Mouse (Mus musculus): Measurements from ENCODE around the gene Glrb.

Gene Glrb

DNA sequence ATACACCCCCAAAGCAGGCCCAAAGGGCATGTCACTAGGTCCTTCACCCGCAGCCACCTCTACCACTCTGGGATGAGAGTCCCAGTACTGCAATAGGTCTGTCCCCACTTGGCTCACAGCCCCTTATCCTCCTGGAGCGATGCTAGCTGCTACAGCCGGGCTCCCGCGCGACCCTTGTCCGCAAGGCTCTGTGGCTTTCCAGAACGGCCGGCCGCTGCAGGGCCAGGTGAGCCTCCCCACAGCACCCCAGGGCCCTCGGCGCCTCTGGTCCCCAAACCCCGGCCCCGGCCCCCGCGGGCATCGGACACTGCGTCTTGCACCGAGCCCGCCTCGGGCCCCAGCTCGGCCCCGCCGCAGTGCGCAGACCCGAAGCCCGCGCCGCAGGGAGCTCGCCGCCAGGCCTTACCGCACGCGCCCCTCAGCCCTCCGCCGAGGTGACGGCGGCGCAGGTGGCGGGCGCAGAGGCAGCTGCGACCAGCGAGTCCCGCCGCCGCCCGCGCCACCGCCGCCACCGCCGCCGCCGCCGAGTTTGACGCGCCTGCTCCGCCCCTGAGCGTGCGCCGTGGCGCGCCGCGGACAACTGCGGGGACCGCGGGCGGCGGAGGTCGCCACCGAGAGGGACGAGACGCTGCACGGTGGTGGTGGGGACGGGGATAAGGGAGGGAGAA lies at the start of gene Glrb:
Gene Glrb, minus strand, starts transcription at position 550 of the 668 bp plus-strand sequence.
- peak; percentile 65 for DNase-seq (ENCODE audit: low spot score)

DNA sequence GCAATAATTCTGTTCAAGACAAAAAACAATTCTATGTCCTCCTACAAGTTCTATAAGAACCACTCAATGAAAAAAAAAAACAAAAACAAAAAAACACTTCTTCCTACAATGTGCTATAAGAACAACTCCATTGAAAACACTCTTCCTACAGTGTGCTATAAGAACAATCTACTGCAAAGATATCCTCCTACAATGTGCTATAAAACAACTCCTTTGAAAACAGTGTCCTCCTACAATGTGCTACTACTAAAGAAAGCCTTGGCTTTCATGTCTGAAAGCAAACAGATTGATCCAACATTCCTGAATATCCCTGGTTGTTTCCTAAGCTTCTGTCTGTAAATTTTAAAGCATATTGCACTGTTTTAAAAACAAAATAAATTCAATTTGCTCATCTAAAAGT lies 46.5 kb upstream of the Glrb start:
- DNase-seq (ENCODE audit: low spot score), result no peak

DNA sequence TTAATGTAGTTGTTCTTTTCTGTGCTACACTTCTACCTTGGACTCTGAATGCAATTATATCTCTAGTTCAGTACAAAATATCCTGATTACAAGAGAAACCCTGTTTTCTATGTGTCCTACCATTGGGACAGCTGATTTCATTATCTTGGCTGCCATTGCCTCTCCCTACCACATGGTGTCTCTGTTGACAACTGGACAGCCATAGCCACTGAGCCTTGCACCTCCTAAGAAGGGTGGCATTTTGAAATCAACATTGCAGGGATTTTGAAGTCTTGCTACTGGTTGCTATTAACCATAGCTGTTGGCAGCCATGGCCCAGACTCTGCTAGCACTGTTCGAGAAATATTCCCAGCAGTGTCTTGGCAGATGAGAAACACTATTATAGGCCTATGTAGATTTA lies 45.1 kb upstream of the Glrb start:
- DNase-seq (ENCODE audit: low spot score), result peak; percentile 85

DNA sequence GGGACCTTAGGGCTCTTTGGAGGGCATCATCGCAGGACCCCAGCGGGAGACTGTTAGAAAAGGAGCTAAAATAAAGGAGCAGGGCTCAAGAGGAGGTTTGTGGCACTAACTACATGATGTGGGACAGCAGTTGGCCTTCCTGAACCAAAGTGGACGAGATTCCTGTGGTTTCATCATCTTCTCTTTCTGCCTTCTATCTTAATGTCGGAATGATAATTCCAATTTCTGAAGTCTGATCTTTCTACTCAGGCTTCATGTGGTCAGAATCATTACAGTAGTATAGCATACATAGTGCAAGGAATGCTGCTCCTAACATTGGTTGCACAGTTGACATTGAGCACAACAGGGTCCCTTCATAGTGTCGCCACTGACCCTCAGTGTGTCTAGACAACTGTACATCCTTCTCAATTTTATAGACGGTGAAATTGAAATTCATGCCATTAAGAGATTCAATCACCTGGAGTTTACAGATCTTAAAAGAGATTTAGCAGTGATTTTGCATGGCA lies 372 bp upstream of the Glrb start:
- DNase-seq (ENCODE audit: low spot score), result peak; percentile 7

DNA sequence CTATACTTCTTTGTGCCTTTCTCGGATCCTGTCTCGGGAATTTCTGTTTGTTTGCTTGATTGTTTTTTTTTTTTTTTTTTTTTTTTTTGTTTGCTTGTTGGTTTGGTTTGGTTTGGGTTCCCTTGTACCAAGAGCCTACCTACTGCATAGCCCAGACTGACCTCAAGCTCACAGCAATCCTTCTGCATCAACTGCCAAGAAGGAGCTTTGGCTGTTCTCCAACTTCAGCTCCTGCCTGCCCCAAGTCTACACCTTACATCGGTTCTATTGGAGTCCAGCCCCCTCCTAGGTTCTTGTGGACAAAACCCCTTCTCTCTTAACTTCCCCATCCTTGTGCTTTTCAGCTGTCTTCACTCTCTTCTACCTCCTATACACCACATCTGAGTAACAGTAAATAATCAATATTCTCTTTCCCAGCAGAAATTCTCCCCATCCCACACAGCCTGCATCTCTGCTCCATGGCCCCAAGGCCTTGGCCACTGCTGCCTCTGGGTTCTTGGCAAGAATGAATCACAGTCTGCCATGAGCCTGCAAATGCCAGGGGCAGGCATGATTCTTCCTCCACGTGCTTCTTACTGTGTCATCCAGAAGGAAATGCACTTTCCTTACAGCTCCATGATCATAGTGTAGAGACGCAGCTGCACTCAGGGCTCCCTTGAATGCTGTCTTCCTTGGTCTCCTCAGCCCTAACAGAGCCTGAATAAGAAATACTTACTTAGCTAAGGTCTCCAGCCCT lies 18.5 kb downstream of the Glrb start:
- DNase-seq (ENCODE audit: low spot score), result no peak

GRCm38 (mm10) chr3:80894328-80894727 lies 19.1 kb downstream of the Glrb start:
- no peak for DNase-seq (ENCODE audit: low spot score)

DNA sequence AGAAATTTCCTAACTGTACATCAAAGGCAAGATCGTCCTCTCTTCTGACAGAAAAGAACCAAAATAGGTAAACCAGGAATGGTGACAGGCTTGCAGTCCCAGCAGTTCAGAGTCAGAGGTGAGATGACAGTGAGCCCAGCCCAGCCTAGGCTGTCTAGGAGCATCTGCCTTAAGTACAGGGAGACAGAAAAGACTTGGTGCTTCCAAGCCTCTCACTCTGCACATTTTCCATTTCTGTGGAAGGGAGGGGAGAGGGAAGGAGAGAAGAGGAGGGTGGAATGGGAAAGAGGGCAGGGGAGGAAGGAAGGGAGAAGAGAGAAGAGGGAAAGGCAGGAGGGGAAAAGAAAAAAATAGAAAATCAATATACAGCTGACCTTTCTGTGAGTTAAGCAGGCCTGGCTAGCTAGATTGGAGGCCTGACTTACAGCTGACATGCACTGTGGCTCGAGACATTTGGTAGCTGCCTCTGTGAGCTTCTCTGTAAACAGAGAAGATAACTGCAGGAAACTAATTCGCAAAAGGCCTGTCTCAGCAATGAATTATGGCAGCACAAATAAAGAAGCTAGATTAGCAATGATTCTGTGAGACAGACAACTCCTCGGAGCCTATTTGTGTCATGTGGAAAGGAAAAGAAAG lies 20.3 kb downstream of the Glrb start:
- no peak for DNase-seq (ENCODE audit: low spot score)

DNA sequence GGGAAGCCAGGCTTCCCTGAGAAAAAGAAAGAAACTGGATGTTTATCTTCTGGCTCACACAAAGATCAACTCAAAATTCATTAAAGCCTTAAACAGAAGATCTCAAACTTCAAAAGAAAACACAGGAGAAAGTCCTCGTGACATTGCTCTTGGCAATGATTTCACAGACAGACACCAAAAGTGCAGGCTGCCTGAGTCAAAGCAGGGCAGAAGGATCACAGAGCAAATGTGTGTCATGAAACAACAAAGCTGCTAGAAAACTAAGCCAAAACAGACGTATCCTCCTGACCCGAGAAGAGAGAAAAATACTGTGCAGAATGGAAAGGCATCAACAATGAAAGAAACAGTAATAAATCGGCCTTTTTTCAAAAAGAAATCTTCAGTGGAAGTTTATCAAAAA lies 22.4 kb downstream of the Glrb start:
- no peak for DNase-seq (ENCODE audit: low spot score)

DNA sequence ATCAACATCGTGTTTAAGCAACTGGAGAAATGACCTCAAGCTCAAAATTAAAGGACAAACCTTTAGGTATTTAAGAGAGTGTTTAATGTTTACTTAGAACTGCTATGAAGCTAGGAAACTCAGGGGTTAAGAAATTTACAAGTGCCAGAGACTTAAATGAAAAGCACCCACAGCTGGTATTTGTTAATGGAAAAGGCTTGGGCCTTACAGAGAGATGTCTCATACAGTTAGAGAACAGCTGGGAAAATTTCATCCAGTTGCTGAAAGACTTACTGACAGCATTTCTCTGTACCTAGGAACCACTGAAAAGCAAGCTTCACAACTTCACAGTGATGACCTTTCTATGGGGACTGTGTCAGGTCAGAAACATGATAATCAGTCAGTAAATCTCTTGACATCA lies 28.3 kb downstream of the Glrb start:
- no peak for DNase-seq (ENCODE audit: low spot score)

- DNase-seq (ENCODE audit: low spot score), result no peak
Observed at GRCm38 (mm10) chr3:80883601-80884000, 29.9 kb downstream of the Glrb start.

DNA sequence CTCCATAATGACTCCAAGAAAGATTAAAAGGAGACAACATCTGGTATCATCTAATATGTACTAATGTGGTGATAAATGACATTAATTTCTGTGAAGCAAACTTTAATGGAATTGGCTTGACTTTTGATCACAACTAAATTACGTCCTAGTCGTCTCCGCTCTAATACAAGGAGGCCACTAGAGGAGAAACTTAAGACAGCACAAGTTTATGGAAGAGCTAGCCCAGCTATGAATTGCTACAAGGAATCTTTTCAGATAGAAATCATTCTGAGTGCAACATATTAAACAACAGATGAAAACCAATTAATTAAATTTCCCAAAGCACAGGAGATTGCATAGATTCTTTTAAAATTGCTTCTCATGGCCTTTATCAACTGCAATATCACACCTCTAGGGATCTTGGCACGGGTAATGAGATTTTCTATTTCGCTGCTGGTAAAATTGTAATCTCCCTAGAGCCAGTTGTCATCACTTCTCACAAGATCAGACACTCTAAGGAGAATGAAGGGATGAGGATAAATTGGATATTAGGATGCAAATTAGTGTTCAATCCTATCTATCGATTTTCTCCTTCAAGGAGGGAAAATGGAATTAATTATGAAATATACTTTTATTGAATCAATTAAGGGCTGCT lies 32.7 kb downstream of the Glrb start:
- DNase-seq (ENCODE audit: low spot score), result no peak

DNA sequence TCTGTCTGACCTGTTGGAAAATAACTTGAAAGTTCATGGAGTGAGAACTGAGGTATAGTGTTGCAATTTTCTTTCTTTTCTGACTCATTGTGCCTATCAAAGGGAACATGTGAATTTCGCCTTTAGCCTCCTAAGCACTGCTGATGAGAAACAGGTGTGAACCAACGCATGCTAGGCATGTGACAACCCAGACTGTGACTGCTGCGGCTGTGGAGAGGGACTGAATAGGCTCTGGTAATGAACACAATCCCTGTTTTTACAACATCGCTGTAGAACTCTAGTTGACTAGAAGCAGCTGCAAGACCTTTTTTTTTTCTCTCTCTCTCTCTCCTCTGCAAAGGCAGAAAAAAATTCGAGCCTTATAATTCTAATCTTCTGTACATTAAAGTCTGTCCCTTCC lies 34.9 kb downstream of the Glrb start:
- DNase-seq (ENCODE audit: low spot score), result peak; percentile 88

- DNase-seq (ENCODE audit: low spot score), result no peak
Observed at GRCm38 (mm10) chr3:80874690-80875353, 38.6 kb downstream of the Glrb start.

DNA sequence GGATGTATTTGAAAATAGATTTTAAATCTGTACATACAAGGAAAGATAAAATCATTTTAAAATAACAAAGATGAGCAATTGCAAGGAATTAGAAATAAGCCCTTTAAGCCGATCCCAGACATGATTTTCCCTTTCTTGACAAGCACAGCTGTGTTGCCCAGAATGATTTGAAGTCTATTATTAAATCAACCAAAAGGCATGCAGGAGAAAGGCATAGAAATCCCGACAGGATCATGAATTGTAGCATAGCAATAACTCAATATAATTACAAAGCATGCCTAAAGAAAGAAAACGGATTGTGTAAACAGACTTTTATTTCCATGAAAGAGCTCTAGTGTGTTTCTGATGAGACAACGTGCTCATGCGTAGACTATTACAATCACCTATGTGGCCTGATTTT lies 39.4 kb downstream of the Glrb start:
- DNase-seq (ENCODE audit: low spot score), result no peak

GRCm38 (mm10) chr3:80871472-80872171 lies 41.8 kb downstream of the Glrb start:
- no peak for DNase-seq (ENCODE audit: low spot score)

DNA sequence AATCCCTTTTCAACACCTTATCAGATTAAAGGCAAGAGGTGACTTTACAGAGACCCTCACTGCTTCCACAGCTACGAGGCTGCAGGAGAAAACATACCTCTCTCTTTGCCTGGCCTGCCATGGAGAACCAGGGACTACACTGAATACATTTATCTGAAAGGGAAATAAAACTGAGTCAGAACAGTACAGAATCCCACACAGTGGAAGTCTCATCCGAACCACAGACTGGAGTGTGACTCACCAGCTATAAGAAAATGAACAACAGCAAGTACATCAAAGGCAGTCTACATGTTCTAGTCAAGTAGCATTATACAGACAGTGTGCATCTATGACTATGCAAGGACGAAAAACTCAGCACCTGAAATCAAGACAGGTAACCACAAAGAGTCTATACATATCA lies 46.1 kb downstream of the Glrb start:
- DNase-seq (ENCODE audit: low spot score), result no peak

- DNase-seq (ENCODE audit: low spot score), result no peak
Observed at GRCm38 (mm10) chr3:80852912-80853507, 60.5 kb downstream of the Glrb start.

DNA sequence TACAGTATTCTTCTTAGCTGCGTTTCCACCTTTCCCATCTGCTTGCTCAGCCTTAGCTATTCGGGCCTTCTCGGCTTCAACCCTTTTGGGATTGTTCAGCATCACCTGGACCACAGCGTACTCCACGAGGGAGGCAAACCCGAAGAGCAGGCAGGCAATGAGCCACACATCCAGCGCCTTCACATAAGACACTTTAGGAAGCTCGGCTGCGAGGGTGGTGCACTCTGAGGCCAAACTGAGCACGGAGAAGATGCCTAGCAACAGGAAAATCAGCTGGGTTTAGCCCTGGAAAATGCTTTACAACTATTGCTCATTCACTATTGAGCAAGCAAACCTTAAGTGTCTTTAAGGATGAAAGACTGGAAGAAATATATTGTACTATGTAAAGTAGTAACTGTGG lies 62.5 kb downstream of the Glrb start:
- no peak for DNase-seq (ENCODE audit: low spot score)

- DNase-seq (ENCODE audit: low spot score), result no peak
Observed at GRCm38 (mm10) chr3:80845634-80846033, 67.8 kb downstream of the Glrb start.

GRCm38 (mm10) chr3:80839845-80840244 lies 73.6 kb downstream of the Glrb start:
- no peak for DNase-seq (ENCODE audit: low spot score)

GRCm38 (mm10) chr3:80837583-80837982 lies 75.9 kb downstream of the Glrb start:
- no peak for DNase-seq (ENCODE audit: low spot score)
